Mouse (Mus musculus) pancreas, adult 10 weeks (tissue): ENCODE data around the gene Olfr1416. TPM values are rescaled to one million over a fixed set of nuclear protein-coding genes. Genes with fewer than 3 reads are reported as not detected.

ENCODE experiments used
- polyA plus RNA-seq: library from polyadenylated mRNA; stranded (reverse); fragments of 350-450 nt; fragmentation: Illumina TruSeq; extraction: RNeasy Lipid Tissue Mini Kit (QIAGEN cat#74804); gene quantifications from one replicate; pipeline ENCODE4 v1.2.3, GENCODE M21; 2015; ENCODE audit warnings: low read depth, low replicate concordance; ENCODE audit not compliant: insufficient read depth

The Olfr1416 gene
- polyA plus RNA-seq, result not detected

DNA sequence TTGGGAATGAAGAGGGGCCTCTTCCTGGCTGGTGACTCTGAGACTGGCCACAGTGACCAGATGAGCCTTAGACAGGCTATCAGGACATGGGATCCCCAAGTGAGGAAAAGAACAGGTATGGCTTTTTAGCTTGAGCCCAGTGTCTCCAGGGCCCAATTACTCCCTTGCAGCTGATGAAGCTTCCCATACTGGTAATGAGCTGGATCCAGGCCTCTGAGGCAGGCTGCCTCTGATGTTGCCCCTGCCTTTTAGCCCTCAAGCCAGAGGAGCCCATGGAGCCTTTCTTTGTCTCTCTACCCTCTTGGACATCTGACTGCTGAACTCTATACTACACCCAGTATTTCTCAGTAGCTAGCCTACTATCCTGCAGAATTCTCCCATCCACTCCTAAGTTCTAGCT lies at the start of gene Olfr1416:
TSS of gene Olfr1416 (minus strand) at position 101 of the 400 bp plus-strand sequence.

DNA sequence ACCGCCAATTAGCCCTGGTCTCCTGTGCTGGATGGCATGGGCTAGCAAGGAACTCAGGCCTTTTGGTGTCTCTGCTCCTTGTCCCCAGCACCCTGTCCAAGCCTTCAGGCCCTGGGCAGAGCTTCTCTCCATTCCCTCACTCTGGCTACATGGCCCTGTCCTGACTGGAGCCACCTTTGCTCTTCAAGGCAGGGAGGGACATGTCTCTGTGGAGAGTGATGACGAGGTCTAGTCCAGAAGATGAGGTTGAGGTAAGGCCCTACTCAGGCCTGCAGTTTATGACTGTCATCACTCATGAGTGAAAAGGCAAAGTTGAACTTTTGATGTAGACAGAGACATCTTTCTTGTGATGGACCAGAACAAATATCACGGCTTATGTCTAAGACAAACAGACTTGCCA lies 33.6 kb upstream of the Olfr1416 start, which contains the start of gene Olfr1414:
TSS of gene Olfr1414 (minus strand) at position 101 of the 400 bp plus-strand sequence.

DNA sequence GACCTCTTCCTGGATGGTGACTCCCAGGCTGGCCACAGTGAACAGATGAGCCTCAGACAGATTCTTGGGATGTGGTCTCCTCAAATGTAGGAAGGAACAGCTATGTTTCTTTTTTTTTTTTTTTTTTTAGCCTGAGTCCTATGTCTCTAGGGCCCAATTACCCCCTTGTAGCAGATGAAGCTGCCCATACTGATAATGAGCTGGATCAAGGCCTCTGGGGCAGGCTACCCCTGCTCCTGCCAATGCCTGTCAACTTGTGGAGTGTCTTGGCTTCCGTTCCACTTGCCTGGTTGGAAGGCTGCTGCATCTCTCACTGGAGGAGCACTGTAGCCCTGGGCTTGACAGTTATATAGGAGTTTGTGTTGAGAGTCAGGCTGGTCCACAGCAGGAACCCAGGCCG lies 11.1 kb upstream of the Olfr1416 start, which contains the start of gene Olfr1415:
TSS of gene Olfr1415 (minus strand) at position 101 of the 400 bp plus-strand sequence.

DNA sequence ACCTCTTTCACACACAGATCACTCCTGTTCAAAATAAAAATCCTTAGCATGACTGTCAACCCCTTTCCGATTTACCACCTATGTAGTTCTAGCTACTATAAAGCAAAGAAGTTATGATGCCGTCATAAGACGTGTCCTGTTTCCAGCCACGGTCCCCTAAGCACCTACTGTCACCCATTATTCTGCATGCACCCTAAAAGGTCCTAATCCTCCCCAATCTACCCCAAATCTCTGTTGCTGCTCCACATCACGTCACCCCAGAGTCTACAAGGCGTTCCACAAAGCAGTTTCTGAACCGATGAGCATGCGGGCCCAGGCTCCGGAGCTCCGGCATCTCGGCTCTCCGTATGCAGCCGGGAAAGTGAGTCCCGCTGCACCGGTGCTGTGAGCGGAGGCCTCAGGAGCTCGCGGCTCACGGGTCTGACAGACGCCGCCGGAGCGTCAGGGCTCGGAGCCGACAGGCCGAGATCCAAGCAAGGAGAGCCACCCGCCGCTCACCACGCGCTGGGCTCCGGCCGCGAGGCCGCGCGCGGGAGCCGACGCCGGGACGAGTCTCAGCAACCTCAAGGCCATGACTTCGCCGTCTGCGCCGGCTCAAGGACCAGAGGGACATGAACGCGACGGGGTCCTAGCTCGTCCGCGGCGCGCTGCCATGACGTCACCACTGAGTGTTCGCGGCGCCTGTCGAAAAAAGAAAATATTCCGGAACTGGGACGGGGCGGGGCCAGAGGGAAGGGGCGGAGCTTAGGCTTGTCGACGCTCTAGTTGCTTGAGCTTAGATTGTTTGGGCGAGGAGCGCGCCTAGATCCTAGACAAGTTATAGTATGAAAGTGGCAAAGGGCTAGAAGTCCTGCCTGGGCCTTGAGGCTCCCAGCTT lies 11.5 kb downstream of the Olfr1416 start, which contains the start of gene Ndufa10:
TSS of gene Ndufa10 (minus strand) at position 696 of the 877 bp plus-strand sequence.

Other genes with a start within 250 kb of the Olfr1416 start
- gene Ndufa10, start 11.3 kb downstream of the Olfr1416 start, polyA plus RNA-seq, result 19.2 TPM
- gene Olfr1415, start 11.0 kb upstream of the Olfr1416 start, polyA plus RNA-seq, result not detected
- gene Olfr1414, start 33.5 kb upstream of the Olfr1416 start, polyA plus RNA-seq, result not detected
- gene Olfr1413, start 86.2 kb upstream of the Olfr1416 start, polyA plus RNA-seq, result not detected
- not detected for gene Olfr1412, start 100.7 kb upstream of the Olfr1416 start, polyA plus RNA-seq
- not detected for gene Olfr1411, start 109.3 kb upstream of the Olfr1416 start, polyA plus RNA-seq
- not detected for gene Olfr1410, start 120.7 kb upstream of the Olfr1416 start, polyA plus RNA-seq
- gene Olfr12, start 132.7 kb upstream of the Olfr1416 start, polyA plus RNA-seq, result not detected
- 49.1 TPM for gene Cops9, start 156.9 kb upstream of the Olfr1416 start, polyA plus RNA-seq
- not detected for gene Otos, start 163.7 kb upstream of the Olfr1416 start, polyA plus RNA-seq